Mouse (Mus musculus): ENCODE data around the gene Pars2.

Gene Pars2

GRCm38 (mm10) chr4:106650833-106651527, at the start of gene Pars2:
Pars2 (plus strand) TSS chr4:106651069.
- DNase-seq, result peak; percentile 99

- DNase-seq, result no peak
Measured at GRCm38 (mm10) chr4:106606639-106607554, 44.0 kb upstream of the Pars2 start.

GRCm38 (mm10) chr4:106607905-106608304, 43.0 kb upstream of the Pars2 start:
- DNase-seq, result no peak

GRCm38 (mm10) chr4:106613105-106613504, 37.8 kb upstream of the Pars2 start:
- no peak for DNase-seq

GRCm38 (mm10) chr4:106613560-106613959, 37.3 kb upstream of the Pars2 start:
- DNase-seq, result no peak

GRCm38 (mm10) chr4:106614180-106614797, 36.6 kb upstream of the Pars2 start:
- peak; percentile 93 for DNase-seq

GRCm38 (mm10) chr4:106614881-106615280, 36.0 kb upstream of the Pars2 start:
- DNase-seq, result no peak

- DNase-seq, result no peak
Measured at GRCm38 (mm10) chr4:106615637-106616036, 35.2 kb upstream of the Pars2 start.

- no peak for DNase-seq
Measured at GRCm38 (mm10) chr4:106617056-106617455, 33.8 kb upstream of the Pars2 start, which contains the start of gene Lexm. Lexm (minus strand) TSS chr4:106617241.

- DNase-seq, result no peak
Measured at GRCm38 (mm10) chr4:106618898-106619297, 32.0 kb upstream of the Pars2 start.

- DNase-seq, result no peak
Measured at GRCm38 (mm10) chr4:106621428-106621827, 29.4 kb upstream of the Pars2 start.

GRCm38 (mm10) chr4:106622030-106622493, 28.8 kb upstream of the Pars2 start, which contains the start of gene Ttc22:
Ttc22 (plus strand) TSS chr4:106622432.
- no peak for DNase-seq

- no peak for DNase-seq
Measured at GRCm38 (mm10) chr4:106622712-106623111, 28.2 kb upstream of the Pars2 start.

- DNase-seq, result no peak
Measured at GRCm38 (mm10) chr4:106624271-106624670, 26.6 kb upstream of the Pars2 start.

- DNase-seq, result no peak
Measured at GRCm38 (mm10) chr4:106627809-106628208, 23.1 kb upstream of the Pars2 start.

GRCm38 (mm10) chr4:106628650-106629360, 22.1 kb upstream of the Pars2 start:
- DNase-seq, result no peak

GRCm38 (mm10) chr4:106629374-106629773, 21.5 kb upstream of the Pars2 start:
- DNase-seq, result no peak

- DNase-seq, result no peak
Measured at GRCm38 (mm10) chr4:106630333-106631220, 20.3 kb upstream of the Pars2 start.

- no peak for DNase-seq
Measured at GRCm38 (mm10) chr4:106632313-106632712, 18.6 kb upstream of the Pars2 start.

- DNase-seq, result no peak
Measured at GRCm38 (mm10) chr4:106633281-106634085, 17.4 kb upstream of the Pars2 start.

- no peak for DNase-seq
Measured at GRCm38 (mm10) chr4:106634086-106634479, 16.8 kb upstream of the Pars2 start.

All from heart, adult 11 months (tissue).